Mouse (Mus musculus) lung, postnatal 10 days (tissue): ENCODE results near the gene Cfap54.

Experiments used
- DNase-seq: peaks from one replicate; pipeline ENCODE4 v3.0.0; 2021

The Cfap54 gene

GRCm38 (mm10) chr10:92933616-92934015 lies 147.8 kb downstream of the Cfap54 start:
- DNase-seq, result no peak

- DNase-seq, result no peak
Measured at GRCm38 (mm10) chr10:92932464-92932863, 149.0 kb downstream of the Cfap54 start.

GRCm38 (mm10) chr10:92930036-92930435 lies 151.4 kb downstream of the Cfap54 start:
- no peak for DNase-seq

- DNase-seq, result peak; percentile 3
Measured at GRCm38 (mm10) chr10:92928256-92928655, 153.2 kb downstream of the Cfap54 start.

GRCm38 (mm10) chr10:92918551-92918950 lies 162.9 kb downstream of the Cfap54 start:
- DNase-seq, result no peak

GRCm38 (mm10) chr10:92907246-92907645 lies 174.2 kb downstream of the Cfap54 start:
- DNase-seq, result no peak

- no peak for DNase-seq
Measured at GRCm38 (mm10) chr10:92888466-92888865, 193.0 kb downstream of the Cfap54 start.

- DNase-seq, result no peak
Measured at GRCm38 (mm10) chr10:92878000-92878399, 203.4 kb downstream of the Cfap54 start.

- no peak for DNase-seq
Measured at GRCm38 (mm10) chr10:92840980-92841379, 240.4 kb downstream of the Cfap54 start.

GRCm38 (mm10) chr10:92837572-92837971 lies 243.8 kb downstream of the Cfap54 start:
- no peak for DNase-seq

GRCm38 (mm10) chr10:92837045-92837444 lies 244.4 kb downstream of the Cfap54 start:
- no peak for DNase-seq

- no peak for DNase-seq
Measured at GRCm38 (mm10) chr10:92821499-92821898, 259.9 kb downstream of the Cfap54 start.

- DNase-seq, result no peak
Measured at GRCm38 (mm10) chr10:92818190-92818589, 263.2 kb downstream of the Cfap54 start.

GRCm38 (mm10) chr10:92816903-92817302 lies 264.5 kb downstream of the Cfap54 start:
- no peak for DNase-seq

GRCm38 (mm10) chr10:92810894-92811293 lies 270.5 kb downstream of the Cfap54 start:
- no peak for DNase-seq

- DNase-seq, result no peak
Measured at GRCm38 (mm10) chr10:92791908-92792307, 289.5 kb downstream of the Cfap54 start.

GRCm38 (mm10) chr10:92791531-92791900 lies 289.9 kb downstream of the Cfap54 start:
- DNase-seq, result no peak

- DNase-seq, result no peak
Measured at GRCm38 (mm10) chr10:92790893-92791530, 290.4 kb downstream of the Cfap54 start.

GRCm38 (mm10) chr10:92790247-92790646 lies 291.2 kb downstream of the Cfap54 start:
- DNase-seq, result no peak

- no peak for DNase-seq
Measured at GRCm38 (mm10) chr10:92788410-92789096, 292.9 kb downstream of the Cfap54 start.

GRCm38 (mm10) chr10:92782691-92783090 lies 298.7 kb downstream of the Cfap54 start:
- DNase-seq, result no peak

- DNase-seq, result no peak
Measured at GRCm38 (mm10) chr10:92754359-92754758, 327.1 kb downstream of the Cfap54 start.

- no peak for DNase-seq
Measured at GRCm38 (mm10) chr10:92730339-92730738, 351.1 kb downstream of the Cfap54 start.

- DNase-seq, result no peak
Measured at GRCm38 (mm10) chr10:92728723-92729122, 352.7 kb downstream of the Cfap54 start.
